ENCODE assay signal across 13 mouse cellular contexts in genomic region chr11:98983551-98983950, GRCm38 (mm10). TPM values are rescaled to one million over a fixed set of nuclear protein-coding genes. Genes with fewer than 3 reads are reported as not detected.
A peak's percentile ranks its signal among the peaks of the same experiment; 100 is the strongest.
DNase-seq lines count a peak whose midpoint lies in the region; ATAC-seq and TF ChIP-seq lines count a peak whose summit lies in the region.
"Had no signal": no experiment of that assay in that cellular context is flagged by ENCODE, and none has a peak within 500 bp of the region (broad histone marks: within the 10 kb centered on the region; RNA-seq: fewer than 3 reads in every experiment).

No protein-coding gene starts in this region.

- no peak overlapping the region for H3K27ac ChIP-seq in heart, embryonic 16.5 days (ENCODE audit: low read length)
- no peak overlapping the region for H3K27ac ChIP-seq in limb, embryonic 10.5 days
- H3K27ac ChIP-seq: embryonic facial prominence, embryonic 15.5 days; liver, embryonic 13.5 days had no signal

- H3K4me3 ChIP-seq in heart, embryonic 16.5 days (ENCODE audit: low read length) = 0 out of 2 replicates have a peak overlapping the region, but pooled peaks have one; percentile 14
- peak overlapping the region; percentile 35; the same call in 1 of the 2 replicates for H3K4me3 ChIP-seq in E14TG2a.4 (replicated peaks; ENCODE audit: low read length)
- H3K4me3 ChIP-seq in limb, embryonic 10.5 days = no peak overlapping the region

- H3K9me3 ChIP-seq in heart, embryonic 16.5 days (replicated peaks; ENCODE audit: control insufficient read depth, low read length) = no peaks in the 10 kb centered on the region
- H3K9me3 ChIP-seq in E14TG2a.4 (ENCODE audit: low read length) = no peaks in the 10 kb centered on the region
- H3K9me3 ChIP-seq in limb, embryonic 10.5 days (replicated peaks) = no peaks in the 10 kb centered on the region
- H3K9me3 ChIP-seq: embryonic facial prominence, embryonic 15.5 days; liver, embryonic 13.5 days had no signal

- H3K27me3 ChIP-seq in heart, embryonic 16.5 days (ENCODE audit: control insufficient read depth, insufficient read depth, low read length) = no peaks in the 10 kb centered on the region; the same call in 1 of the 2 replicates
- peaks cover 57% of the 10 kb centered on the region for H3K27me3 ChIP-seq in E14TG2a.4 (ENCODE audit: insufficient read depth, low read length)
- peaks cover 44% of the 10 kb centered on the region for H3K27me3 ChIP-seq in limb, embryonic 10.5 days (ENCODE audit: low read depth, poor library complexity, severe bottlenecking)

- intact Hi-C loops in heart, postnatal 14 days (cut with DNase I) = loop anchor here (5.0 kb wide), 1 partner anchor 144 kb away; no protein-coding TSS in a partner anchor

- WGBS in heart, embryonic 16.5 days = 38% methylated on average over 8 of the region's 8 CpGs
- WGBS in limb, embryonic 10.5 days = 50% methylated on average over 8 of the region's 8 CpGs

- no peak overlapping the region for H3K9ac ChIP-seq in heart, embryonic 16.5 days (ENCODE audit: low read length)
- H3K9ac ChIP-seq: embryonic facial prominence, embryonic 15.5 days; liver, embryonic 13.5 days had no signal

- ATAC-seq in heart, embryonic 16.5 days (replicated peaks; ENCODE audit: extremely low read depth, insufficient read depth, low FRiP score) = no peak

- peak; percentile 18 for DNase-seq in cerebellum, adult 9-10 months
- DNase-seq in cerebellum, postnatal 4 days (ENCODE audit: low spot score in 2 of 2) = no peak
- no peak for DNase-seq in heart, postnatal 14 days
- peak; percentile 30 for DNase-seq in limb, embryonic 10.5 days (ENCODE audit: low spot score)
- DNase-seq in layer of hippocampus, adult 18-20 months (ENCODE audit: low spot score in 2 of 2) = no peak
- no peak for DNase-seq in thymus, postnatal 10 days (ENCODE audit: low spot score in 2 of 2)
- DNase-seq: liver, embryonic 13.5 days; right cerebral cortex, adult 18-20 months had no signal

- peak overlapping the region; percentile 5; the same call in 1 of the 2 replicates for H3K4me2 ChIP-seq in heart, embryonic 16.5 days (ENCODE audit: low read depth, low read length)

- 0 out of 2 replicates have a peak, but pooled peaks cover under 1% of the 10 kb centered on the region for H3K36me3 ChIP-seq in heart, embryonic 16.5 days (ENCODE audit: control insufficient read depth, insufficient read depth)
- H3K36me3 ChIP-seq in E14TG2a.4 (ENCODE audit: insufficient read depth, low read length) = peaks cover 3% of the 10 kb centered on the region
- H3K36me3 ChIP-seq in limb, embryonic 10.5 days = peaks cover 8% of the 10 kb centered on the region
- H3K36me3 ChIP-seq: embryonic facial prominence, embryonic 15.5 days had no signal

- TF ChIP-seq CTCF in E14TG2a.4 (conservative IDR thresholded peaks at IDR 0.05; ENCODE audit: low read length) = no peak

- peaks cover 27% of the 10 kb centered on the region for H3K4me1 ChIP-seq in heart, embryonic 16.5 days (ENCODE audit: control insufficient read depth, insufficient read depth, low read length)
- peaks cover 64% of the 10 kb centered on the region for H3K4me1 ChIP-seq in E14TG2a.4 (replicated peaks; ENCODE audit: low read depth, low read length)
- H3K4me1 ChIP-seq in limb, embryonic 10.5 days = peaks cover 44% of the 10 kb centered on the region

RNA-seq across cellular contexts. Expression of gene Gjd3, which starts 0.7 kb away (rescaled TPM):
- 4.1 and 4.5 TPM in 2 replicates for polyA plus RNA-seq in heart, embryonic 16.5 days (2015; fragmentation: Nextera tagmentation; extraction: Ambion mirVana)
- total RNA-seq in heart, postnatal 14 days (2021) = 1 to 10 TPM; 1.5 to 2.0 TPM
- polyA plus RNA-seq in limb, embryonic 10.5 days (2016; fragmentation: Nextera tagmentation; extraction: Ambion mirVana) = 0.24 and 0.29 TPM in 2 replicates
- 1 to 10 TPM in 1 of 2 experiments, under 1 TPM in 1; 0.52 to 1.2 TPM for total RNA-seq in layer of hippocampus, adult 18-20 months (2021)
- total RNA-seq: common myeloid progenitor, adult 5-6 weeks; megakaryocyte progenitor cell, adult 5-6 weeks had no signal
- polyA plus RNA-seq: liver, embryonic 13.5 days had no signal

RNA-seq across cellular contexts. Expression of gene Top2a, which starts 40.4 kb away (rescaled TPM):
- 162 and 179 TPM in 2 replicates for polyA plus RNA-seq in heart, embryonic 16.5 days (2015; fragmentation: Nextera tagmentation; extraction: Ambion mirVana)
- total RNA-seq in heart, postnatal 14 days (2021) = 10 to 100 TPM; 16.0 to 34.1 TPM
- polyA plus RNA-seq in limb, embryonic 10.5 days (2016; fragmentation: Nextera tagmentation; extraction: Ambion mirVana) = 291 and 354 TPM in 2 replicates
- total RNA-seq in layer of hippocampus, adult 18-20 months (2021) = under 1 TPM; 0.52 to 0.96 TPM

RNA-seq across cellular contexts. Expression of gene Rara, which starts 55.9 kb away (rescaled TPM):
- 28.2 and 28.6 TPM in 2 replicates for polyA plus RNA-seq in heart, embryonic 16.5 days (2015; fragmentation: Nextera tagmentation; extraction: Ambion mirVana)
- 10 to 100 TPM; 17.9 to 21.6 TPM for total RNA-seq in heart, postnatal 14 days (2021)
- 38.4 and 43.7 TPM in 2 replicates for polyA plus RNA-seq in limb, embryonic 10.5 days (2016; fragmentation: Nextera tagmentation; extraction: Ambion mirVana)
- 10 to 100 TPM; 18.3 to 26.6 TPM for total RNA-seq in layer of hippocampus, adult 18-20 months (2021)

RNA-seq across cellular contexts. Expression of gene Igfbp4, which starts 57.5 kb away (rescaled TPM):
- polyA plus RNA-seq in heart, embryonic 16.5 days (2015; fragmentation: Nextera tagmentation; extraction: Ambion mirVana) = 377 and 385 TPM in 2 replicates
- total RNA-seq in heart, postnatal 14 days (2021) = 100 to 1,000 TPM; 125 to 129 TPM
- 899 and 1,008 TPM in 2 replicates for polyA plus RNA-seq in limb, embryonic 10.5 days (2016; fragmentation: Nextera tagmentation; extraction: Ambion mirVana)
- total RNA-seq in layer of hippocampus, adult 18-20 months (2021) = 10 to 100 TPM; 74.6 to 94.0 TPM

Comparison
In these comparisons a context has a peak if more than half of its experiments do, and no peak if none do; other contexts are left out.
1. DNase-seq: peak in cerebellum, adult 9-10 months (single experiment) and limb, embryonic 10.5 days (single experiment); none in cerebellum, postnatal 4 days (0 of 2), heart, postnatal 14 days (0 of 2), layer of hippocampus, adult 18-20 months (0 of 2) and thymus, postnatal 10 days (0 of 2).
2. RNA of gene Top2a, which starts 40.4 kb away (total RNA-seq): 16.0 to 34.1 TPM in heart, postnatal 14 days; 0.52 to 0.96 TPM in layer of hippocampus, adult 18-20 months; every median in the first group is over 4 times any median in the second.